Mouse (Mus musculus): ENCODE results near the gene Rbm45. TPM values are rescaled to one million over a fixed set of nuclear protein-coding genes. Genes with fewer than 3 reads are reported as not detected.

Gene Rbm45
- polyA plus RNA-seq (2012; rRNA removed): 24.0 and 26.7 TPM in 2 replicates

GRCm38 (mm10) chr2:76369821-76370655, at the start of gene Rbm45:
Gene Rbm45, plus strand, starts transcription at chr2:76369984.
- no peaks in the 10 kb centered on the region; the same call in 1 of the 2 replicates for H3K4me1 ChIP-seq (ENCODE audit: control insufficient read depth, insufficient read depth, low read length)
- H3K4me3 ChIP-seq (ENCODE audit: insufficient read depth, low read length): peak within 1 kb of the TSS; percentile 92
- H3K27ac ChIP-seq (ENCODE audit: insufficient read depth, low read length): no peak within 1 kb of the TSS
- TF ChIP-seq POLR2A (IDR thresholded peaks at IDR 0.05; ENCODE audit: extremely low read depth, insufficient read depth, low read length): 0 out of 2 replicates have a peak, but pooled peaks have one; percentile 29
- peak; percentile 75 for TF ChIP-seq CTCF (IDR thresholded peaks at IDR 0.05; ENCODE audit: extremely low read depth, insufficient read depth, low read length)

DNA sequence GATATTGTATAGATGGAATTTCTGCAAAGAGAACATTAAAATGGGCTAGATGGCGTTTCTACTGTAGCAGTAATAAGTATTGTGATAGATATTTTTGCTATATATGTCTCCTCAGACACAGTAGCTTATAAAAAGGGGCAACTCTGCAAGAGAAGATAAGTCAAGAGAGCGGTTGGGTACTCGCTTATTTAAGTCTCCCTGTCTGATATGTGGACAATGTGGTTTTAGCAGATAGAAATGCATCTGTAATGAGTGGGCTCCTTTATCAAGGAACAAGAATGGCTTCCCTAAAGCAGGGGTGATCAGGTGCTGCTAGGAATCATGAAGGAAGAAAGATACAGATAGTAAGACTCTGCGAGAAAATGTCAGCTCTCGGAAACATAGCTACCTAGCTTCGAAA, 49.4 kb upstream of the Rbm45 start:
- TF ChIP-seq POLR2A (IDR thresholded peaks at IDR 0.05; ENCODE audit: extremely low read depth, insufficient read depth, low read length) (no peak), CTCF (IDR thresholded peaks at IDR 0.05; ENCODE audit: extremely low read depth, insufficient read depth, low read length) (no peak)
- H3K4me1 ChIP-seq (ENCODE audit: control insufficient read depth, insufficient read depth, low read length): no peaks in the 10 kb centered on the region
- no peak overlapping the region for H3K4me3 ChIP-seq (ENCODE audit: insufficient read depth, low read length)
- H3K27ac ChIP-seq (ENCODE audit: insufficient read depth, low read length): no peak overlapping the region

DNA sequence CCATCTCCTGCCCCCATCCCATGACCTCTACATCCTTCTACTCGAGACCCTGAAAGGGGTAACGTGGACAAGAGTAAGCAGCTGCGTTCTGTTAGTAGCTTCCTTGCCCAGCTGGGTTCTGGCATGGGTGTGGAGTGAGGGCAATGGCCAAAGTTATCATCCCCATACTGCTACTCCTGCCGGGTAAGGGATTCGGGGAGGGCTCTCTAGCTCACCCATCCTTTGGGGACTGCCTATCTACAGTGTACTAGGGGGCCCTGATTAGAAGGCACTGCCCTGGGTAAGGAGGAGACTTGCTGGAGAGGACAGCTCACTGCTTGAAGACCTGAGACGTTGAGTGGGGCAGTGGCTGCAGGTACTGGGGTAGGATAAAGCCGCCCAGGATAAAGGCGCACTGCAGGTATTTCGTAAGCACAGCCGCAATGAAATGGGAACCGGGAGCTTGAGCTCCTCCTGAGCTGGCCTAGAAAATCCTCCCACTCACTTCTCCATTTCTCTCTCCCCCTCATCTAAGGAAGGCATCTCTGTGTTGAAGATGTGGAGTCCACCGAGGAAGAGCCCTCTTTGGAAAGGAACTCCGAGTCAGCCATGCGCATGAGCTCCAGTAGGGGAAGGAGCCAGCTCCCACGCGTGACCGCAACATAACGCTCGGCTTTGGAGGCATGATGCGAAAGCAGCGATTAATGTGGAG, 46.5 kb upstream of the Rbm45 start:
- Histone ChIP-seq H3K4me1 (ENCODE audit: control insufficient read depth, insufficient read depth, low read length) (no peaks in the 10 kb centered on the region), H3K4me3 (ENCODE audit: insufficient read depth, low read length) (no peak overlapping the region), H3K27ac (ENCODE audit: insufficient read depth, low read length) (no peak overlapping the region)
- TF ChIP-seq CTCF (IDR thresholded peaks at IDR 0.05; ENCODE audit: extremely low read depth, insufficient read depth, low read length): no peak
- TF ChIP-seq POLR2A (IDR thresholded peaks at IDR 0.05; ENCODE audit: extremely low read depth, insufficient read depth, low read length): peak; percentile 7; the same call in 1 of the 2 replicates

DNA sequence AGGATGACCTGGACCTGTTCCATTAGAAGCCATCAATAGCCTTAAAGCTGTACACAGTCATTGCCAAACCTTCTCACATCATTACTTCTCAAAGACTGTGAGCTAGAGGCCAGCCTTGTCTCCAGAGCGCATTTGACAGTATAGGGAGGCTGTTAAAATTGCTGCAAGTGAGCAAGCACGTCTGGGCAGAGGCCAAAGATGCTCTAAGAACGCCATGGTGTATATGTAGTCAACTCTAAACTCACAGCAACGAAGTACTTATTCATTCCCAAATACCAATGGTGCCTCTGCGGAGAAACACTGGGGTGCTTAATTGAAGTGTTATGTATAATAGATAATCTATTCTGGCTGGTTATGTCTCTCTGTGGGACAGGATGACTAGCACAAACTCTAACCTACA, 45.3 kb upstream of the Rbm45 start:
- Histone ChIP-seq H3K4me3 (ENCODE audit: insufficient read depth, low read length) (no peak overlapping the region), H3K4me1 (ENCODE audit: control insufficient read depth, insufficient read depth, low read length) (no peaks in the 10 kb centered on the region), H3K27ac (ENCODE audit: insufficient read depth, low read length) (no peak overlapping the region)
- TF ChIP-seq POLR2A (IDR thresholded peaks at IDR 0.05; ENCODE audit: extremely low read depth, insufficient read depth, low read length) (no peak), CTCF (IDR thresholded peaks at IDR 0.05; ENCODE audit: extremely low read depth, insufficient read depth, low read length) (no peak)

- H3K4me3 ChIP-seq (ENCODE audit: insufficient read depth, low read length): no peak overlapping the region
- H3K27ac ChIP-seq (ENCODE audit: insufficient read depth, low read length): no peak overlapping the region
- TF ChIP-seq CTCF (IDR thresholded peaks at IDR 0.05; ENCODE audit: extremely low read depth, insufficient read depth, low read length) (no peak), POLR2A (IDR thresholded peaks at IDR 0.05; ENCODE audit: extremely low read depth, insufficient read depth, low read length) (no peak)
- no peaks in the 10 kb centered on the region for H3K4me1 ChIP-seq (ENCODE audit: control insufficient read depth, insufficient read depth, low read length)
Observed at GRCm38 (mm10) chr2:76326161-76326560, 43.6 kb upstream of the Rbm45 start.

- Histone ChIP-seq H3K4me3 (ENCODE audit: insufficient read depth, low read length) (no peak overlapping the region), H3K4me1 (ENCODE audit: control insufficient read depth, insufficient read depth, low read length) (no peaks in the 10 kb centered on the region), H3K27ac (ENCODE audit: insufficient read depth, low read length) (no peak overlapping the region)
- TF ChIP-seq CTCF (IDR thresholded peaks at IDR 0.05; ENCODE audit: extremely low read depth, insufficient read depth, low read length) (no peak), POLR2A (IDR thresholded peaks at IDR 0.05; ENCODE audit: extremely low read depth, insufficient read depth, low read length) (no peak)
Observed at GRCm38 (mm10) chr2:76330081-76330480, 39.7 kb upstream of the Rbm45 start.

DNA sequence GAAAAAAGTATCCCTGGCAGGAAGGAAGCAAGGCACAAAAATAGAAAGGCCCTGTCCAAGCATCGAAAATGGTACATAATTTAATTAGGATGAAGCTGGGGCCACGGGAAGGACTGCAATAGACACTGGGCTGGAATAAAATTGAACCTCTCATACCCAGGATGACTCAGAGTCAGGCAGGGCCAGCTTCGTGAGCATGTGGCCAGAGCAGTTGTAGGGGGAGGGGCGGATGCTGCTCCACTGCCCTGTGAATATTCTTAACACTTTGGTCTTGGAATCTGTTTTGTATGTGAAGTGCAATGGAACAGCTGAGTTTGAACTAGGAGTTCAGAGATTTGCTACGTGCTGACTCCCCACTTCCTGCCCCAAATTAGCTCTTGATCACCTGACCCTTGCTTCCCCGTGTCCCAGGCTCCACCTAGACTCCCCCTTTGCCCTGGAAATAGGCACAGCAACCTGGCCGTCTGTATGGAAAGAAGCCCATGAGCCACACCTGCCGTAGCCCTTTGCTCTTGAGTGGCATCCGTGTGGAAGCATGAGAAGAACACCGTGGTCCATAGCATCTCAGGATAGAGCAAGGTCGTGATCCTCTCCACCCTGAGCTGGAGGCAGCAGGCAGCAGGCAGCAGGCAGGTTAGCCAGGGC, 37.5 kb upstream of the Rbm45 start:
- no peak for TF ChIP-seq CTCF (IDR thresholded peaks at IDR 0.05; ENCODE audit: extremely low read depth, insufficient read depth, low read length)
- no peak for TF ChIP-seq POLR2A (IDR thresholded peaks at IDR 0.05; ENCODE audit: extremely low read depth, insufficient read depth, low read length)
- Histone ChIP-seq H3K4me3 (ENCODE audit: insufficient read depth, low read length) (no peak overlapping the region), H3K27ac (ENCODE audit: insufficient read depth, low read length) (no peak overlapping the region), H3K4me1 (ENCODE audit: control insufficient read depth, insufficient read depth, low read length) (no peaks in the 10 kb centered on the region)

DNA sequence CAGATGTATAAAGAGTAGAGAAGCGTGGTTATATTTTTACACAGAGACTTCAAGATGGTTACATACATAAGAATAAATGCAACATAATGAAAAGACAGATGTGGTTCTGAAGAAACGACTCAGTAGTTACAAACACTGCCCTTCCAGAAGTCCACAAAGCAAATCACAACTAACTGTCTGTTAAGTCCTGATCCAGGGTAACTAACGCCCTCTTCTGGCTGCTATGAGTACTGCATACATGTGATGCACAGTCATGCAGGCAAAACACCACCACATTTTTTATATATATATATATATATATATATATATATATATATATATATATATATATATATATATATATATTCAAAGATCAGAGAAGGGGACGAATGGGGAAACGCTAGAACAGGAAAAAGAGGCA, 35.2 kb upstream of the Rbm45 start:
- no peak for TF ChIP-seq POLR2A (IDR thresholded peaks at IDR 0.05; ENCODE audit: extremely low read depth, insufficient read depth, low read length)
- no peak for TF ChIP-seq CTCF (IDR thresholded peaks at IDR 0.05; ENCODE audit: extremely low read depth, insufficient read depth, low read length)
- no peak overlapping the region for H3K4me3 ChIP-seq (ENCODE audit: insufficient read depth, low read length)
- H3K27ac ChIP-seq (ENCODE audit: insufficient read depth, low read length): no peak overlapping the region
- H3K4me1 ChIP-seq (ENCODE audit: control insufficient read depth, insufficient read depth, low read length): no peaks in the 10 kb centered on the region
